Mouse (Mus musculus) v-Abl transformed pro-B cells (cell line): Measurements from ENCODE around the gene Pigq.

ENCODE experiments used
- in situ Hi-C, 2 experiments: fragments of 400-800 bp; cut with MboI; formaldehyde crosslinking; loops; one replicate each; pipeline ENCODE4 v1.15.1; 2025; ENCODE audit not compliant: unreplicated experiment in 2 of 2

Gene Pigq

GRCm38 (mm10) chr17:25886806-25887205 lies 57.9 kb downstream of the Pigq start:
- in situ Hi-C loops = loop anchor here in 1 of 2 experiments (10.0 kb wide), 1 partner anchor 208 kb away; the partner anchor contains the start of genes Decr2 and Nme4

- in situ Hi-C loops = loop anchor here in 1 of 2 experiments (10.0 kb wide), 1 partner anchor 209 kb away; the partner anchor contains the start of genes Decr2 and Nme4
These were observed 59.1 kb downstream of the Pigq start for GRCm38 (mm10) chr17:25885636-25886035.

- in situ Hi-C loops = loop anchor here in 1 of 2 experiments (10.0 kb wide), 1 partner anchor 211 kb away; the partner anchor contains the start of genes Decr2 and Nme4
These were observed 60.9 kb downstream of the Pigq start for GRCm38 (mm10) chr17:25883824-25884223.

GRCm38 (mm10) chr17:25883268-25883667 lies 61.5 kb downstream of the Pigq start:
- in situ Hi-C loops = loop anchor here in 1 of 2 experiments (10.0 kb wide), 1 partner anchor 212 kb away; the partner anchor contains the start of genes Decr2 and Nme4

- in situ Hi-C loops = loop anchor here in 1 of 2 experiments (10.0 kb wide), 1 partner anchor 212 kb away; the partner anchor contains the start of genes Decr2 and Nme4
These were observed 62.4 kb downstream of the Pigq start for GRCm38 (mm10) chr17:25882306-25882705.

GRCm38 (mm10) chr17:25881691-25882090 lies 63.0 kb downstream of the Pigq start:
- in situ Hi-C loops = loop anchor here in 1 of 2 experiments (10.0 kb wide), 1 partner anchor 213 kb away; the partner anchor contains the start of genes Decr2 and Nme4

GRCm38 (mm10) chr17:25880913-25881641 lies 63.7 kb downstream of the Pigq start:
- in situ Hi-C loops = loop anchor here in 1 of 2 experiments (10.0 kb wide), 1 partner anchor 214 kb away; the partner anchor contains the start of genes Decr2 and Nme4

GRCm38 (mm10) chr17:25880196-25880910 lies 64.4 kb downstream of the Pigq start, which contains the start of gene Wfikkn1:
Wfikkn1 (minus strand) TSS chr17:25880858.
- in situ Hi-C loops = loop anchor here in 1 of 2 experiments (10.0 kb wide), 1 partner anchor 214 kb away; the partner anchor contains the start of genes Decr2 and Nme4

GRCm38 (mm10) chr17:25879750-25880149 lies 65.0 kb downstream of the Pigq start:
- in situ Hi-C loops = loop anchor here in 1 of 2 experiments (10.0 kb wide), 1 partner anchor 215 kb away; the partner anchor contains the start of genes Decr2 and Nme4

- in situ Hi-C loops = no loop called here
These were observed 65.5 kb downstream of the Pigq start for GRCm38 (mm10) chr17:25879261-25879660.

GRCm38 (mm10) chr17:25878611-25879180 lies 66.0 kb downstream of the Pigq start:
- in situ Hi-C loops = no loop called here

- in situ Hi-C loops = no loop called here
These were observed 66.8 kb downstream of the Pigq start for GRCm38 (mm10) chr17:25877741-25878610.

GRCm38 (mm10) chr17:25877025-25877424 lies 67.7 kb downstream of the Pigq start:
- in situ Hi-C loops = no loop called here
